Mouse (Mus musculus) embryonic facial prominence, embryonic 13.5 days (tissue): ENCODE data around the gene Gm13941. TPM values are rescaled to one million over a fixed set of nuclear protein-coding genes. Genes with fewer than 3 reads are reported as not detected.

ENCODE experiments used
- ATAC-seq: fragments of 200-750 bp; cut with Nextera tagmentation; 2 replicates; pipeline ENCODE4 v1.8.0; 2017; ENCODE audit warnings: low read depth; ENCODE audit not compliant: insufficient number of reproducible peaks, insufficient read depth, low FRiP score, low TSS enrichment
- H3K27ac ChIP-seq: fragments of 300-500 bp; sonication (generic); 2 replicates; pipeline ENCODE4 v1.5.1; 2015; ENCODE audit warnings: moderate library complexity, mild to moderate bottlenecking, inconsistent platforms
- H3K27me3 ChIP-seq: fragments of 300-500 bp; sonication (generic); 2 replicates; pipeline ENCODE4 v1.6.1; 2015; ENCODE audit warnings: mild to moderate bottlenecking, inconsistent platforms
- H3K36me3 ChIP-seq: fragments of 300-500 bp; sonication (generic); 2 replicates; pipeline ENCODE4 v1.6.1; 2015; ENCODE audit warnings: mild to moderate bottlenecking, inconsistent platforms
- H3K4me1 ChIP-seq: fragments of 300-500 bp; sonication (generic); 2 replicates; pipeline ENCODE4 v1.6.1; 2015; ENCODE audit warnings: inconsistent platforms
- H3K4me2 ChIP-seq: fragments of 300-500 bp; sonication (generic); 2 replicates; pipeline ENCODE4 v1.6.1; 2015; ENCODE audit warnings: moderate library complexity, mild to moderate bottlenecking, inconsistent platforms
- H3K4me3 ChIP-seq: fragments of 300-500 bp; sonication (generic); 2 replicates; pipeline ENCODE4 v1.5.1; 2015; ENCODE audit warnings: mild to moderate bottlenecking, inconsistent platforms
- H3K9ac ChIP-seq: fragments of 300-500 bp; sonication (generic); 2 replicates; pipeline ENCODE4 v1.6.1; 2015; ENCODE audit warnings: mild to moderate bottlenecking, inconsistent platforms
- H3K9me3 ChIP-seq: fragments of 300-500 bp; sonication (generic); 2 replicates; pipeline ENCODE4 v1.6.1; 2016; ENCODE audit warnings: inconsistent platforms
- WGBS: fragments of 180-500 bp; shearing (Covaris S2); methylation state at CpG from one replicate; pipeline ENCODE4 v1.1.7; 2015; ENCODE audit warnings: mixed read lengths; 5-methylcytosine and 5-hydroxymethylcytosine counted together
- polyA plus RNA-seq: library from polyadenylated mRNA; unstranded; fragments of >200 nt; fragmentation: Nextera tagmentation; extraction: Ambion mirVana; gene quantifications from 2 replicates; pipeline ENCODE4 v1.2.1, GENCODE M21; 2015

Gm13941 gene
- not detected in 2 replicates for polyA plus RNA-seq

DNA sequence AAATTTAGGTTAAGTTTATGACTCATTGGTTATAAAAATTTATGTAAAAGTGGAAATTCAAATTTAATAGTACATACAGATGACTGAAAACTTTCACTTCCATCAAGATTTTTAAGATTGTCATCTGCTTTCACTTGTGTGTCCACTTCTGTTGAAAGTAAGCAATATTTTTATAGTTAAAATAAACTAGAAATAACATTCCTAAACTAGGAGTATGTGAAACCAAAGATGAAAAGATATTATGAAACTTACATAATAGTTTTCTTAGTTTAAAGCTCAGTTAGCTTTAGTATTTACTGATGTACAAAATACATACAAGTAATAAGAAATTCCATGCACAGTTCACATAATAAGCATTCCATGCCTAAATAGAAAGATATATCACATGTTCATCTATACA, at the start of gene Gm13941:
Gene Gm13941, minus strand, starts transcription at position 101 of the 400 bp plus-strand sequence.
- Histone ChIP-seq H3K36me3 (no peaks in the 10 kb centered on the region), H3K9me3 (no peaks in the 10 kb centered on the region), H3K27me3 (no peaks in the 10 kb centered on the region), H3K4me1 (no peaks in the 10 kb centered on the region), H3K27ac (no peak within 1 kb of the TSS), H3K9ac (no peak within 1 kb of the TSS), H3K4me3 (no peak within 1 kb of the TSS), H3K4me2 (no peak within 1 kb of the TSS)
- ATAC-seq = no peak

DNA sequence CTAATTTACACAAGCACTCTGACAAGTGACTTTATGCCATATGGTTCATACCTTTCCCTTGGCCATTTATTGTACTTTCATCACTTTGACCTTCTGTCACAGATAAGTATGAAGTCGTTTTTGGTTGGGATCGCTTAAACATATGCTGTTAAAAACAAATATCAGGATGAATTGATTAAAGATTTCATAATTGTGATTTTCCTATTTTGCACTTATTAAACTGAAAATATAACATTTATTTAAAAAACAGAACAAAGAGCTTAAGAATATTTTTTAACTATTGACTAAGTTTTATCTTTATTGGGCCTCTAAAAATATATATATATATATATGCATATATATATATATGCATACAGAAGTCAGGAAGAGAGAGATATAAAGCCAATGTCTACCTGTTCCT, 47.1 kb upstream of the Gm13941 start, which contains the start of gene Gm15130:
Gene Gm15130, minus strand, starts transcription at position 101 of the 400 bp plus-strand sequence.
- H3K27me3 ChIP-seq = no peaks in the 10 kb centered on the region
- no peak within 1 kb of the TSS for H3K27ac ChIP-seq
- WGBS = 80% methylated on average over 2 of the region's 2 CpGs
- H3K4me3 ChIP-seq = no peak within 1 kb of the TSS
- no peaks in the 10 kb centered on the region for H3K36me3 ChIP-seq
- H3K4me1 ChIP-seq = no peaks in the 10 kb centered on the region
- no peak for ATAC-seq
- H3K9ac ChIP-seq = no peak within 1 kb of the TSS
- H3K9me3 ChIP-seq = no peaks in the 10 kb centered on the region
- no peak within 1 kb of the TSS for H3K4me2 ChIP-seq

DNA sequence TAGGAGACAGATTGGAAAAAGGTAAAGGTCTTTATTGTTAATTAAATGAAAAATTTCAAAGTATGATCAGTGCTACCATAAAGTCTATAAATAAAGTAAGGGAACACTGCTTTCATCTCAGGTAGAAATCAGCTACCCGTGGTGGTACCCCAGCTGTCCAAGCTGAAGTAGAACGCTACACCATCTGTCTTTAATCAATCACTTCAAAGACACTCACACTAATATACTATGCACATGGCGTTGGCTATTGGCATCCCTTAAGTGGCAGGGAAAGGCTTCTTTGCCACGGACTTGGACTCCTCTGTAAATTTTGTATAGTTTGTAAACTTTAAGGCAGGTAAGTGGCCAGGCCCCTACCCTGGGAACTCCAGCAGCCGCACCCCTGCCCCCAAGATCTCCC, 30.0 kb upstream of the Gm13941 start:
- Histone ChIP-seq H3K27me3 (no peaks in the 10 kb centered on the region), H3K9me3 (no peaks in the 10 kb centered on the region), H3K4me2 (no peak overlapping the region), H3K36me3 (no peaks in the 10 kb centered on the region), H3K9ac (no peak overlapping the region), H3K27ac (no peak overlapping the region), H3K4me1 (no peaks in the 10 kb centered on the region), H3K4me3 (no peak overlapping the region)
- 32% methylated on average over 5 of the region's 5 CpGs for WGBS
- no peak for ATAC-seq

DNA sequence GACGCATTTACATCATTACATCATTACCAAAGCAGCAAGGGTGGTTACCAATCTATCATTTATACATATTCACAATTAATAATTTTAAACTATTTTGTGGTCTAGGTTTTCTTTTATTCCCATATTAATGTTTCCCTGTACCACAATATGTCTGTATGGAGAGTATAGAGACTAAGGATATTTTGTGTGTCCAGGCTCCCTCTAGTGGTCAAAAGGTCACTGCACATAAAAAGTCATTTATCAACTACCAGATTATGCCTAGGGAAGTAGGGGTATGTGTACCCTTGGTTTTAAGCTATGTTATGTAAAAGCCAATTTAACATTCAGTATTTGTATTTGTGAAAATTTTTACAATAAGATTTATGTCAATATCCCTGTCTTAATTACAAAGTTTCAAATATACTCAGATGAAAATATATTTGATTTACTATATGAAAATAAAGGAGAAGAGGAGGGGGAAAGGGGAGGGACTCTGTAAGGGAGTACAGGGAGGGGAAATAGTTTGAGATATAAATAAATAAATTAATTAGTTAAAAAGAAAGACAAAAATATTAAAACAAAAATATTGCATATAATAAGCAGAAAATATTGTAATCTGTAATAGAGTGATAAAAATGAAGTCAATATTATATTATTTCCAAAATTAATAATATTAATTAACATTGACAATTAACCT, 47.1 kb downstream of the Gm13941 start:
- H3K9ac ChIP-seq = no peak overlapping the region
- no peaks in the 10 kb centered on the region for H3K27me3 ChIP-seq
- no peaks in the 10 kb centered on the region for H3K9me3 ChIP-seq
- WGBS = 95% methylated on average over 1 of the region's 1 CpGs
- no peak overlapping the region for H3K4me3 ChIP-seq
- no peaks in the 10 kb centered on the region for H3K36me3 ChIP-seq
- H3K27ac ChIP-seq = no peak overlapping the region
- H3K4me2 ChIP-seq = no peak overlapping the region
- ATAC-seq = no peak
- no peaks in the 10 kb centered on the region for H3K4me1 ChIP-seq

Other genes starting within 250 kb of the Gm13941 start
- gene Ano3, start 155.1 kb downstream of the Gm13941 start, polyA plus RNA-seq = 0.14 TPM in 2 replicates
- not detected in 2 replicates for gene Gm15130, start 47.0 kb upstream of the Gm13941 start, polyA plus RNA-seq
- gene 4930430A15Rik, start 123.6 kb upstream of the Gm13941 start, polyA plus RNA-seq = not detected in 2 replicates
- not detected in 2 replicates for gene Olfr1275, start 129.3 kb upstream of the Gm13941 start, polyA plus RNA-seq
- not detected in 2 replicates for gene Olfr1276, start 148.5 kb upstream of the Gm13941 start, polyA plus RNA-seq
- gene Olfr1277, start 168.1 kb upstream of the Gm13941 start, polyA plus RNA-seq = not detected in 2 replicates
- not detected in 2 replicates for gene Olfr1278, start 184.2 kb upstream of the Gm13941 start, polyA plus RNA-seq
- not detected in 2 replicates for gene Olfr1279, start 194.7 kb upstream of the Gm13941 start, polyA plus RNA-seq
- gene Olfr1280, start 208.0 kb upstream of the Gm13941 start, polyA plus RNA-seq = not detected in 2 replicates
- gene Olfr1281, start 220.5 kb upstream of the Gm13941 start, polyA plus RNA-seq = not detected in 2 replicates
- gene Olfr1282, start 230.1 kb upstream of the Gm13941 start, polyA plus RNA-seq = not detected in 2 replicates